Mouse (Mus musculus) heart, embryonic 12.5 days (tissue): ENCODE measurements at regions not wholly inside any gene's neighbourhood (a gene's known extent, or its start where the extent isn't known, plus 50 kb on each side); places are given as distances from the start of the nearest gene placed in this dataset.
A peak's percentile ranks its signal among the peaks of the same experiment; 100 is the strongest.

ENCODE experiments used
- ATAC-seq: fragments of 200-750 bp; cut with Nextera tagmentation; 2 replicates; pipeline ENCODE4 v1.8.0; 2017; ENCODE audit warnings: moderate TSS enrichment, moderate library complexity; ENCODE audit not compliant: insufficient number of reproducible peaks, low FRiP score
- H3K27ac ChIP-seq: fragments of 300-500 bp; sonication (generic); 2 replicates; pipeline ENCODE4 v1.5.1; 2016; ENCODE audit warnings: mild to moderate bottlenecking, moderate library complexity; ENCODE audit not compliant: poor library complexity, severe bottlenecking
- H3K27me3 ChIP-seq: fragments of 300-500 bp; sonication (generic); replicated peaks from 2 replicates; pipeline ENCODE4 v1.6.1; 2016; ENCODE audit warnings: mild to moderate bottlenecking, moderate library complexity
- H3K36me3 ChIP-seq: fragments of 300-500 bp; sonication (generic); 2 replicates; pipeline ENCODE4 v1.6.1; 2016; ENCODE audit warnings: mild to moderate bottlenecking, moderate library complexity
- H3K4me1 ChIP-seq: fragments of 300-500 bp; sonication (generic); replicated peaks from 2 replicates; pipeline ENCODE4 v1.6.1; 2016; ENCODE audit warnings: mild to moderate bottlenecking
- H3K4me2 ChIP-seq: fragments of 300-500 bp; sonication (generic); 2 replicates; pipeline ENCODE4 v1.6.1; 2016; ENCODE audit warnings: mild to moderate bottlenecking, moderate library complexity
- H3K4me3 ChIP-seq: fragments of 300-500 bp; sonication (generic); 2 replicates; pipeline ENCODE4 v1.5.1; 2016; ENCODE audit warnings: mild to moderate bottlenecking
- H3K9ac ChIP-seq: fragments of 300-500 bp; sonication (generic); 2 replicates; pipeline ENCODE4 v1.6.1; 2016; ENCODE audit warnings: mild to moderate bottlenecking, moderate library complexity
- H3K9me3 ChIP-seq: fragments of 300-500 bp; sonication (generic); replicated peaks from 2 replicates; pipeline ENCODE4 v1.6.1; 2016; ENCODE audit warnings: mild to moderate bottlenecking, moderate library complexity
- WGBS: fragments of 180-500 bp; shearing (Covaris S2); methylation state at CpG from one replicate; pipeline ENCODE4 v1.1.7; 2016; 5-methylcytosine and 5-hydroxymethylcytosine counted together

- Histone ChIP-seq H3K9ac (no peak overlapping the region), H3K4me1 (no peaks in the 10 kb centered on the region), H3K9me3 (no peaks in the 10 kb centered on the region), H3K4me3 (no peak overlapping the region), H3K4me2 (no peak overlapping the region), H3K27me3 (no peaks in the 10 kb centered on the region), H3K27ac (no peak overlapping the region), H3K36me3 (no peaks in the 10 kb centered on the region)
- ATAC-seq = no peak
Observed at GRCm38 (mm10) chr13:83069293-83069692, 434.5 kb upstream of the Mef2c start.

GRCm38 (mm10) chr13:83072073-83072472, 431.8 kb upstream of the Mef2c start:
- Histone ChIP-seq H3K27ac (no peak overlapping the region), H3K4me3 (no peak overlapping the region), H3K36me3 (no peaks in the 10 kb centered on the region), H3K9ac (no peak overlapping the region), H3K4me1 (0 out of 2 replicates have a peak, but pooled peaks cover 2% of the 10 kb centered on the region), H3K4me2 (no peak overlapping the region), H3K27me3 (no peaks in the 10 kb centered on the region), H3K9me3 (no peaks in the 10 kb centered on the region)
- ATAC-seq = no peak
- WGBS = 38% methylated on average over 3 of the region's 3 CpGs

- no peaks in the 10 kb centered on the region for H3K36me3 ChIP-seq
- WGBS = 84% methylated on average over 6 of the region's 6 CpGs
- no peak for ATAC-seq
Observed at GRCm38 (mm10) chr13:83074219-83074965, 429.4 kb upstream of the Mef2c start.

GRCm38 (mm10) chr13:83075320-83075877, 428.4 kb upstream of the Mef2c start:
- H3K27me3 ChIP-seq = no peaks in the 10 kb centered on the region
- H3K4me3 ChIP-seq = no peak overlapping the region
- H3K4me2 ChIP-seq = no peak overlapping the region
- ATAC-seq = no peak
- WGBS = 59% methylated on average over 7 of the region's 7 CpGs
- H3K9me3 ChIP-seq = no peaks in the 10 kb centered on the region
- H3K36me3 ChIP-seq = no peaks in the 10 kb centered on the region
- 0 out of 2 replicates have a peak, but pooled peaks cover 2% of the 10 kb centered on the region for H3K4me1 ChIP-seq
- H3K27ac ChIP-seq = no peak overlapping the region
- no peak overlapping the region for H3K9ac ChIP-seq

More at GRCm38 (mm10) chr13:83074219-83074965, 429.4 kb upstream of the Mef2c start:
- Histone ChIP-seq H3K9ac (no peak overlapping the region), H3K4me1 (0 out of 2 replicates have a peak, but pooled peaks cover 2% of the 10 kb centered on the region), H3K27me3 (no peaks in the 10 kb centered on the region), H3K4me2 (no peak overlapping the region), H3K4me3 (no peak overlapping the region), H3K27ac (no peak overlapping the region), H3K9me3 (no peaks in the 10 kb centered on the region)

- ATAC-seq = no peak
- H3K4me2 ChIP-seq = no peak overlapping the region
- no peak overlapping the region for H3K4me3 ChIP-seq
- H3K36me3 ChIP-seq = no peaks in the 10 kb centered on the region
- H3K9ac ChIP-seq = no peak overlapping the region
- no peaks in the 10 kb centered on the region for H3K27me3 ChIP-seq
- WGBS = 58% methylated on average over 2 of the region's 2 CpGs
- H3K4me1 ChIP-seq = 0 out of 2 replicates have a peak, but pooled peaks cover 2% of the 10 kb centered on the region
- H3K9me3 ChIP-seq = no peaks in the 10 kb centered on the region
- no peak overlapping the region for H3K27ac ChIP-seq
Observed at GRCm38 (mm10) chr13:83076611-83077010, 427.2 kb upstream of the Mef2c start.

- Histone ChIP-seq H3K4me2 (no peak overlapping the region), H3K4me3 (no peak overlapping the region), H3K4me1 (0 out of 2 replicates have a peak, but pooled peaks cover 2% of the 10 kb centered on the region), H3K27me3 (no peaks in the 10 kb centered on the region), H3K9ac (no peak overlapping the region), H3K36me3 (no peaks in the 10 kb centered on the region), H3K9me3 (no peaks in the 10 kb centered on the region), H3K27ac (no peak overlapping the region)
- ATAC-seq = no peak
- 82% methylated on average over 1 of the region's 1 CpGs for WGBS
Observed at GRCm38 (mm10) chr13:83077085-83077484, 426.7 kb upstream of the Mef2c start.

- Histone ChIP-seq H3K4me2 (no peak overlapping the region), H3K27me3 (no peaks in the 10 kb centered on the region), H3K9me3 (no peaks in the 10 kb centered on the region), H3K9ac (no peak overlapping the region), H3K27ac (no peak overlapping the region), H3K36me3 (no peaks in the 10 kb centered on the region), H3K4me3 (no peak overlapping the region), H3K4me1 (0 out of 2 replicates have a peak, but pooled peaks cover 2% of the 10 kb centered on the region)
- ATAC-seq = no peak
- WGBS = 77% methylated on average over 1 of the region's 1 CpGs
Observed at GRCm38 (mm10) chr13:83079291-83079690, 424.5 kb upstream of the Mef2c start.

- no peak for ATAC-seq
- WGBS = 76% methylated on average over 3 of the region's 3 CpGs
- Histone ChIP-seq H3K36me3 (no peaks in the 10 kb centered on the region), H3K27ac (no peak overlapping the region), H3K27me3 (no peaks in the 10 kb centered on the region), H3K4me2 (no peak overlapping the region), H3K4me1 (no peaks in the 10 kb centered on the region), H3K4me3 (no peak overlapping the region), H3K9me3 (no peaks in the 10 kb centered on the region), H3K9ac (no peak overlapping the region)
Observed at GRCm38 (mm10) chr13:83084948-83085347, 418.9 kb upstream of the Mef2c start.

- H3K4me1 ChIP-seq = no peaks in the 10 kb centered on the region
- H3K27me3 ChIP-seq = no peaks in the 10 kb centered on the region
- no peak overlapping the region for H3K4me2 ChIP-seq
- H3K9me3 ChIP-seq = no peaks in the 10 kb centered on the region
- 53% methylated on average over 1 of the region's 1 CpGs for WGBS
- ATAC-seq = no peak
- no peaks in the 10 kb centered on the region for H3K36me3 ChIP-seq
- no peak overlapping the region for H3K4me3 ChIP-seq
- no peak overlapping the region for H3K9ac ChIP-seq
- H3K27ac ChIP-seq = no peak overlapping the region
Observed at GRCm38 (mm10) chr13:83099908-83100307, 403.9 kb upstream of the Mef2c start.

GRCm38 (mm10) chr13:83110610-83111009, 393.2 kb upstream of the Mef2c start:
- ATAC-seq = no peak
- 0 out of 2 replicates have a peak, but pooled peaks cover 9% of the 10 kb centered on the region for H3K4me1 ChIP-seq
- H3K27me3 ChIP-seq = no peaks in the 10 kb centered on the region
- H3K27ac ChIP-seq = no peak overlapping the region
- H3K4me2 ChIP-seq = no peak overlapping the region
- no peak overlapping the region for H3K9ac ChIP-seq
- H3K36me3 ChIP-seq = no peaks in the 10 kb centered on the region
- no peak overlapping the region for H3K4me3 ChIP-seq
- 83% methylated on average over 3 of the region's 3 CpGs for WGBS
- no peaks in the 10 kb centered on the region for H3K9me3 ChIP-seq

- no peak overlapping the region for H3K4me3 ChIP-seq
- no peaks in the 10 kb centered on the region for H3K27me3 ChIP-seq
- H3K4me2 ChIP-seq = no peak overlapping the region
- H3K9ac ChIP-seq = no peak overlapping the region
- H3K9me3 ChIP-seq = no peaks in the 10 kb centered on the region
- 0 out of 2 replicates have a peak, but pooled peaks cover 9% of the 10 kb centered on the region for H3K4me1 ChIP-seq
- H3K36me3 ChIP-seq = no peaks in the 10 kb centered on the region
- H3K27ac ChIP-seq = 0 out of 2 replicates have a peak overlapping the region, but pooled peaks have one; percentile 21
- ATAC-seq = no peak
- 17% methylated on average over 2 of the region's 2 CpGs for WGBS
Observed at GRCm38 (mm10) chr13:83111503-83111902, 392.3 kb upstream of the Mef2c start.
